Mouse (Mus musculus) lung, postnatal 10 days (tissue): ENCODE data around the gene Slc7a1.

Experiments
- DNase-seq: peaks from one replicate; pipeline ENCODE4 v3.0.0; 2021

Slc7a1 gene

GRCm38 (mm10) chr5:148389007-148389970 is 10.4 kb downstream of the Slc7a1 start:
- no peak for DNase-seq

- peak; percentile 21 for DNase-seq
Observed at GRCm38 (mm10) chr5:148388251-148389006, 11.3 kb downstream of the Slc7a1 start.

GRCm38 (mm10) chr5:148387820-148388219 is 11.9 kb downstream of the Slc7a1 start:
- DNase-seq, result no peak

GRCm38 (mm10) chr5:148386471-148386870 is 13.2 kb downstream of the Slc7a1 start:
- DNase-seq, result no peak

- no peak for DNase-seq
Observed at GRCm38 (mm10) chr5:148384501-148385055, 15.1 kb downstream of the Slc7a1 start.

- peak; percentile 25 for DNase-seq
Observed at GRCm38 (mm10) chr5:148383841-148384500, 15.7 kb downstream of the Slc7a1 start.

- peak; percentile 31 for DNase-seq
Observed at GRCm38 (mm10) chr5:148381083-148381482, 18.6 kb downstream of the Slc7a1 start.

- DNase-seq, result no peak
Observed at GRCm38 (mm10) chr5:148380246-148380504, 19.5 kb downstream of the Slc7a1 start.

GRCm38 (mm10) chr5:148379455-148380245 is 20.1 kb downstream of the Slc7a1 start:
- peak; percentile 21 for DNase-seq

GRCm38 (mm10) chr5:148378707-148379106 is 21.0 kb downstream of the Slc7a1 start:
- no peak for DNase-seq

- no peak for DNase-seq
Observed at GRCm38 (mm10) chr5:148378232-148378508, 21.5 kb downstream of the Slc7a1 start.

GRCm38 (mm10) chr5:148377439-148378231 is 22.1 kb downstream of the Slc7a1 start:
- DNase-seq, result no peak

GRCm38 (mm10) chr5:148376358-148376757 is 23.3 kb downstream of the Slc7a1 start:
- no peak for DNase-seq

GRCm38 (mm10) chr5:148375480-148375879 is 24.2 kb downstream of the Slc7a1 start:
- DNase-seq, result no peak

GRCm38 (mm10) chr5:148373092-148373685 is 26.5 kb downstream of the Slc7a1 start:
- peak; percentile 19 for DNase-seq

GRCm38 (mm10) chr5:148372005-148372917 is 27.4 kb downstream of the Slc7a1 start:
- no peak for DNase-seq

- no peak for DNase-seq
Observed at GRCm38 (mm10) chr5:148371375-148371774, 28.3 kb downstream of the Slc7a1 start.

- DNase-seq, result peak; percentile 25
Observed at GRCm38 (mm10) chr5:148370624-148371023, 29.1 kb downstream of the Slc7a1 start.

GRCm38 (mm10) chr5:148369178-148369577 is 30.5 kb downstream of the Slc7a1 start:
- no peak for DNase-seq

GRCm38 (mm10) chr5:148367816-148368215 is 31.9 kb downstream of the Slc7a1 start:
- DNase-seq, result no peak
